Mouse (Mus musculus) heart, embryonic 15.5 days (tissue): ENCODE results near the gene Dexi. TPM values are rescaled to one million over a fixed set of nuclear protein-coding genes. Genes with fewer than 3 reads are reported as not detected.

Source experiments
- ATAC-seq: fragments of 200-750 bp; cut with Nextera tagmentation; replicated peaks from 2 replicates; pipeline ENCODE4 v1.8.0; 2017; ENCODE audit warnings: low read depth, moderate TSS enrichment; ENCODE audit not compliant: insufficient number of reproducible peaks, insufficient read depth, low FRiP score
- H3K27ac ChIP-seq: fragments of 300-500 bp; sonication (generic); 2 replicates; pipeline ENCODE4 v1.5.1; 2015; ENCODE audit warnings: mild to moderate bottlenecking, inconsistent platforms
- H3K27me3 ChIP-seq: fragments of 300-500 bp; sonication (generic); 2 replicates; pipeline ENCODE4 v1.6.1; 2015; ENCODE audit warnings: inconsistent platforms
- H3K36me3 ChIP-seq: fragments of 300-500 bp; sonication (generic); 2 replicates; pipeline ENCODE4 v1.6.1; 2015; ENCODE audit warnings: mild to moderate bottlenecking, inconsistent platforms
- H3K4me1 ChIP-seq: fragments of 300-500 bp; sonication (generic); replicated peaks from 2 replicates; pipeline ENCODE4 v1.6.1; 2015; ENCODE audit warnings: inconsistent platforms
- H3K4me2 ChIP-seq: fragments of 300-500 bp; sonication (generic); 2 replicates; pipeline ENCODE4 v1.6.1; 2015; ENCODE audit warnings: inconsistent platforms, mild to moderate bottlenecking, moderate library complexity
- H3K4me3 ChIP-seq: fragments of 300-500 bp; sonication (generic); 2 replicates; pipeline ENCODE4 v1.5.1; 2015; ENCODE audit warnings: mild to moderate bottlenecking, inconsistent platforms
- H3K9ac ChIP-seq: fragments of 300-500 bp; sonication (generic); 2 replicates; pipeline ENCODE4 v1.6.1; 2015; ENCODE audit warnings: mild to moderate bottlenecking, inconsistent platforms
- H3K9me3 ChIP-seq: fragments of 300-500 bp; sonication (generic); replicated peaks from 2 replicates; pipeline ENCODE4 v1.6.1; 2016; ENCODE audit warnings: inconsistent platforms
- WGBS: fragments of 180-500 bp; shearing (Covaris S2); methylation state at CpG from one replicate; pipeline ENCODE4 v1.1.7; 2015; ENCODE audit warnings: mixed read lengths; 5-methylcytosine and 5-hydroxymethylcytosine counted together
- polyA plus RNA-seq: library from polyadenylated mRNA; unstranded; fragments of >200 nt; fragmentation: Nextera tagmentation; extraction: Ambion mirVana; gene quantifications from 2 replicates; pipeline ENCODE4 v1.2.1, GENCODE M21; 2015

Gene Dexi
- polyA plus RNA-seq, 1 experiment from 2014 or later, result 15.0 TPM

- Histone ChIP-seq H3K4me2 (no peak overlapping the region), H3K9me3 (no peaks in the 10 kb centered on the region), H3K27ac (no peak overlapping the region), H3K4me3 (no peak overlapping the region), H3K36me3 (peaks cover 5% of the 10 kb centered on the region; the same call in 1 of the 2 replicates), H3K4me1 (peaks cover 13% of the 10 kb centered on the region), H3K9ac (no peak overlapping the region), H3K27me3 (no peaks in the 10 kb centered on the region)
- WGBS, result 93% methylated on average over 4 of the region's 4 CpGs
- no peak for ATAC-seq
Observed at GRCm38 (mm10) chr16:10567153-10567552, 24.3 kb upstream of the Dexi start.

DNA sequence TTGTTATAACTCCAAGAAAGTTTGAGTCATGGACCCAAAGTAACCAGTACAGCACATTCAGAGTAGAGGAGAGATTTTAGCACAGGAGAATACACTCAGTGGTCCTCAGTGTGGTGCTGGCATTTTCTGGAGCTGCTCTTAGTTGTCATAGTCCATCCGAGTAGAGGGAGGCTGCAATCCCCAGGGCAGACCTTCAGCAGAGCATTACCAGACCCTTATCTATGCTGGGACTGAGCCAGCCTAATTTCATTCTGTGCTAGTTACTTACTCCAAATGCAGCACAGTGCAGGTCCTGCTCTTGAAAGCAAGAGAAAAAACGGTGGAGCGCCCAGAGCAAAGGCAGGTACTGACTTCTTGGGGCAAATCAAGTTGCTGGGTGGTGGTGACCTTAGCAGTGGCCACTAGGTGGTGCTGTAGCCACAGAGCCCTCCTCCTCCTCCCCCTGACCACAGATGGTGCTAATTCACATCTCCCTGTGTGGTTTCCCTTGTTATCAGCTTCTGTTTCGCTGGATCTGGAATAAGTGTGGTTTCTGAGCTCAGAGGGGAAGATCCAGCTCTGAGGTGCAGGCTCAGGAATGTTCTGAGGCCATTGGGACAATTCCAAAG, 22.5 kb upstream of the Dexi start:
- Histone ChIP-seq H3K4me3 (no peak overlapping the region), H3K9ac (no peak overlapping the region; the same call in 1 of the 2 replicates), H3K9me3 (no peaks in the 10 kb centered on the region), H3K27me3 (no peaks in the 10 kb centered on the region), H3K27ac (0 out of 2 replicates have a peak overlapping the region, but pooled peaks have one; percentile 4), H3K36me3 (peaks cover 5% of the 10 kb centered on the region; the same call in 1 of the 2 replicates), H3K4me1 (peaks cover 23% of the 10 kb centered on the region), H3K4me2 (no peak overlapping the region)
- peak; percentile 72; the same call in 1 of the 2 replicates for ATAC-seq
- WGBS, result 21% methylated on average over 4 of the region's 4 CpGs

DNA sequence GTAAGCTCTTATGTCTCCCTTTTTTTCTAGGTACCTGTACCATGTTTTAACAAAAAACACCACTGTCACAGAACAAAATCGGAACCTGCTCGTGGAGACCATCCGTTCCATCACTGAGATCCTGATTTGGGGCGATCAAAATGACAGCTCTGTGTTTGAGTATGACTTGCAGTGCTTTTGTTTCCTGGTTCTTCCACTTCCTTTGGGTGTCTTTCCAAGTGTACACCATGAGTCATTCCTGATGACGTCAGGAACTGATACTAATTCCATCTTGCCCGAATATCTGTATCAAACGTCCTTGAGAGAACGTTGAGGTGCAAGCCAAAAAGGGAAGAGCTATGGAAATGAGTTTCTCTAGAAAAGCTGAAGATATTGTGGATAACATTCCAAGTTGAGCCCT, 17.1 kb upstream of the Dexi start:
- Histone ChIP-seq H3K4me3 (no peak overlapping the region), H3K9me3 (no peaks in the 10 kb centered on the region), H3K27ac (no peak overlapping the region), H3K36me3 (peaks cover 4% of the 10 kb centered on the region; the same call in 1 of the 2 replicates), H3K4me2 (no peak overlapping the region), H3K9ac (no peak overlapping the region), H3K4me1 (peaks cover 16% of the 10 kb centered on the region), H3K27me3 (no peaks in the 10 kb centered on the region)
- no peak for ATAC-seq
- 69% methylated on average over 8 of the region's 8 CpGs for WGBS

- H3K9ac ChIP-seq, result no peak overlapping the region
Observed at GRCm38 (mm10) chr16:10553858-10554257, 11.0 kb upstream of the Dexi start.

DNA sequence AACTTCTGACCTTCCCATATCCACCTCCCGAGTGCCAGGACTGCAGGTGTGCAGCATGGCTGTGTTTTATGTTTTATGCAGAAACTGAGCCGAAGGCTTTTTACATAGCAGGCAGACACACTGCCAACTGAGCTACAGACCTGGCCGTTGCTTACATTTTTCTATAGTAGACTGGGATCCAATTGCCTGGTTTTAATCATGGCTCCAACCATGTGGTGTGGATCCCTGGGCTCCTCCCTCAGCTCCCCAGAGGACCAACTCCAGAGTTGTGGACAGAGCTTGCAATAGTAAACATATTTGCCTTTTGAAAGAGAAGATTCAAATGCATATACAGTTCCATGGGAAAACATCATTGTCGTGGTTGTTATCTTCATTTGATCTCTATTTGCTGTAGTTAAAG, 8.7 kb upstream of the Dexi start:
- H3K4me3 ChIP-seq, result no peak overlapping the region
- no peak for ATAC-seq

More at GRCm38 (mm10) chr16:10553858-10554257, 11.0 kb upstream of the Dexi start:
- Histone ChIP-seq H3K9me3 (no peaks in the 10 kb centered on the region), H3K36me3 (no peaks in the 10 kb centered on the region), H3K27ac (no peak overlapping the region), H3K4me2 (no peak overlapping the region), H3K4me1 (peaks cover 7% of the 10 kb centered on the region), H3K27me3 (no peaks in the 10 kb centered on the region), H3K4me3 (no peak overlapping the region)
- 72% methylated on average over 2 of the region's 2 CpGs for WGBS
- no peak for ATAC-seq

DNA sequence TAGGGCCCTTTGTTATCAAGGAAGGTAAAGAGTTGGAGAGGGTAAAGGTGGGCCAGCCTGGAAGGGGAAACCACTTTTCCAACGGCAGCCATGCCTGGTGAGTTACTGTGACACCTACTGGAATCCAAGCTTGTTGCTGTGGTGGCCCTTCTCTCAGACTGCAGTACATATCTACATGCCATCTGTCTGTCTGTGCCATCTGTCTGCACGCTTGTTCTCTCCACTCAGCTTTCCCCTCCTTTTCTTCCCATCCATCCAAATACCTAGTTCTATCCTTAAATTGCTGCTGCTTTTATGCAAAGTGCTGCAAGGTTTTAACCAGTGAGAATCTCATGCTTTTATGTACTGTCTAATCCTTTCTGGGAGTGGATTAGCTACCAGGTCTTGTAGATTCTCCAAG, 6.7 kb upstream of the Dexi start:
- peaks cover 17% of the 10 kb centered on the region for H3K4me1 ChIP-seq
- no peaks in the 10 kb centered on the region for H3K9me3 ChIP-seq
- H3K27ac ChIP-seq, result no peak overlapping the region
- WGBS, result 89% methylated on average over 2 of the region's 2 CpGs
- no peak overlapping the region for H3K9ac ChIP-seq
- no peaks in the 10 kb centered on the region for H3K36me3 ChIP-seq
- H3K27me3 ChIP-seq, result no peaks in the 10 kb centered on the region
- H3K4me3 ChIP-seq, result no peak overlapping the region
- no peak overlapping the region for H3K4me2 ChIP-seq
- no peak for ATAC-seq

More for the DNA sequence above, 8.7 kb upstream of the Dexi start:
- peaks cover 7% of the 10 kb centered on the region for H3K4me1 ChIP-seq
- H3K9ac ChIP-seq, result no peak overlapping the region
- H3K9me3 ChIP-seq, result no peaks in the 10 kb centered on the region
- WGBS, result 76% methylated on average over 4 of the region's 4 CpGs
- no peaks in the 10 kb centered on the region for H3K27me3 ChIP-seq
- H3K27ac ChIP-seq, result no peak overlapping the region
- H3K4me2 ChIP-seq, result no peak overlapping the region
- H3K36me3 ChIP-seq, result no peaks in the 10 kb centered on the region

GRCm38 (mm10) chr16:10548938-10549337, 6.1 kb upstream of the Dexi start:
- H3K4me2 ChIP-seq, result no peak overlapping the region
- H3K9ac ChIP-seq, result no peak overlapping the region
- peaks cover 14% of the 10 kb centered on the region for H3K4me1 ChIP-seq
- no peaks in the 10 kb centered on the region for H3K9me3 ChIP-seq
- WGBS, result 67% methylated on average over 3 of the region's 3 CpGs
- no peak overlapping the region for H3K27ac ChIP-seq
- no peaks in the 10 kb centered on the region for H3K36me3 ChIP-seq
- ATAC-seq, result no peak
- no peaks in the 10 kb centered on the region for H3K27me3 ChIP-seq
- H3K4me3 ChIP-seq, result no peak overlapping the region

DNA sequence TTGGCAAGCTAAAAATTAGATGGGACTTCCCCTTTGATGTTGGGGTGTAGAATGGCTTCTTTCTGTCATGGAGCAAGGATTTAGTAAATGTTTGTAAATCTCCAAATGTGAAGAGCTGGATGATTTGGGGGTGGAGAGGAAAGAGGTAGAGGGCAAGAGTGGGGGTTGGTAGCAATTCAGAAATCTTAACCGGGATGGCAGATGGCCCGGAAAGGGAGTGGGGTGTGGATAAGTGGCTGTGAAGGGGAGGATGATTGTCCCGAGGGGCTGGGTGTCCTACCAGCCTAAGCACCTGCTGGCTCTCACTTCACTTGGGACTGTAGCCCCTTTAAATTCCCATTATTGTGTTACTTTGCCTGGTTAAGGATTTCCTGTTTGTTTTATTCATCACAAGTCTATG, 4.0 kb upstream of the Dexi start:
- H3K27me3 ChIP-seq, result no peaks in the 10 kb centered on the region
- no peaks in the 10 kb centered on the region for H3K9me3 ChIP-seq
- no peaks in the 10 kb centered on the region for H3K36me3 ChIP-seq
- 31% methylated on average over 3 of the region's 3 CpGs for WGBS
- peak overlapping the region; percentile 89 for H3K4me2 ChIP-seq
- no peak for ATAC-seq
- H3K9ac ChIP-seq, result no peak overlapping the region
- H3K4me3 ChIP-seq, result 0 out of 2 replicates have a peak overlapping the region, but pooled peaks have one; percentile 94
- peaks cover 21% of the 10 kb centered on the region for H3K4me1 ChIP-seq
- no peak overlapping the region for H3K27ac ChIP-seq

- Histone ChIP-seq H3K4me3 (peak within 1 kb of the TSS; percentile 94), H3K27me3 (no peaks in the 10 kb centered on the region), H3K36me3 (no peaks in the 10 kb centered on the region), H3K9me3 (no peaks in the 10 kb centered on the region), H3K4me1 (peaks cover 38% of the 10 kb centered on the region), H3K9ac (peak within 1 kb of the TSS; percentile 93), H3K4me2 (peak within 1 kb of the TSS; percentile 89), H3K27ac (peak within 1 kb of the TSS; percentile 84)
- peak; percentile 87 for ATAC-seq
- WGBS, result 0% methylated on average over 58 of the region's 58 CpGs
Observed at GRCm38 (mm10) chr16:10544995-10545622, 2.3 kb upstream of the Dexi start, which contains the start of gene Clec16a. Gene Clec16a, plus strand, starts transcription at chr16:10545339.

DNA sequence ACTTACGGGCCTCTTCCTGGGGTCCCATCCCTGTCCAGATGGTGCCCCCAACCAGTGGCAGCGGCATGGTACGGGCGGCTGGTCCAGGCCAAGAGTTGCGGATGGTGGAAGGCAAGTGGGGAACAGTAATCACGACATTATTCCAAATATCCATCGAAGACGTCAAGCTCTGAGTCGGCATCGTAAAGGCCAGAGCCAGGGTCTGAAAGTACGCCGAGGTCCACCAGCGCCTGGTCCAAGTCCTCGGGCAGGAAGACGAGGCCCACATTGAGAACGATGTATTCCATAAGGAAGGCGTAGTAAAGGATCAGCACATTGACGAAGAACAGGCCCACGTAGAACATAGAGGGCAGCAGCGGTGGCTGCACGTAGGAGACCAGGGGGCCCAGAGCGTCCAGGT, 588 bp downstream of the Dexi start:
- Histone ChIP-seq H3K27ac (peak overlapping the region; percentile 92), H3K4me3 (peak overlapping the region; percentile 76), H3K27me3 (no peaks in the 10 kb centered on the region), H3K9me3 (no peaks in the 10 kb centered on the region), H3K4me2 (peak overlapping the region; percentile 85), H3K4me1 (peaks cover 53% of the 10 kb centered on the region), H3K36me3 (no peaks in the 10 kb centered on the region), H3K9ac (peak overlapping the region; percentile 80)
- ATAC-seq, result peak; percentile 14
- 4% methylated on average over 22 of the region's 22 CpGs for WGBS

- H3K27me3 ChIP-seq, result no peaks in the 10 kb centered on the region
- peak overlapping the region; percentile 92 for H3K27ac ChIP-seq
- H3K36me3 ChIP-seq, result no peaks in the 10 kb centered on the region
- H3K9me3 ChIP-seq, result no peaks in the 10 kb centered on the region
- H3K4me2 ChIP-seq, result peak overlapping the region; percentile 85
- H3K4me3 ChIP-seq, result peak overlapping the region; percentile 76
- ATAC-seq, result no peak
- H3K9ac ChIP-seq, result peak overlapping the region; percentile 80
- peaks cover 55% of the 10 kb centered on the region for H3K4me1 ChIP-seq
- 17% methylated on average over 7 of the region's 7 CpGs for WGBS
Observed at GRCm38 (mm10) chr16:10541598-10541930, 1.3 kb downstream of the Dexi start.
